Mouse (Mus musculus): ENCODE data around the gene Pdzd2. TPM values are rescaled to one million over a fixed set of nuclear protein-coding genes. Genes with fewer than 3 reads are reported as not detected.

Pdzd2 gene
- total RNA-seq, 2 experiments from 2014 or later: 178 to 205 TPM

- no peak for DNase-seq
These were observed 71.8 kb downstream of the Pdzd2 start for GRCm38 (mm10) chr15:12667760-12668520.

DNA sequence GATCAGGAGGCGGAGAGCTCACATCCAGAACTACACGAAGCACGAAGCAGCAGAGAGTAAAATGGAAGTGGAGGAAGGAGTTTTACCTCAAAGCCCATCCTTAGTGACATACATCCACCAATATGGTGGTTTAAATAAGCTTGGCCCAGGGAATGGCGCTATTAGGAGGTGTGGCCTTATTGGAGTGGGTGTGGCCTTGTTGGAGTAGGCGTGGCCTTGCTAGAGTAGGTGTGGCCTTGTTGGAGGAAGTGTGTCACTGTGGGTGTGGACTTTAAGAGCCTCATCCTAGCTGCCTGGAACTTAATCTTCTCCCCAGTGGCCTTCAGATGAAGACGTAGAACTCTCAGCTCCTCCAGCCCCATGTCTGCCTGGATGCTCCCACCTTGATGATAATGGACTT lies 73.8 kb downstream of the Pdzd2 start:
- no peak for DNase-seq

GRCm38 (mm10) chr15:12663351-12663750 lies 76.4 kb downstream of the Pdzd2 start:
- no peak for DNase-seq

- no peak for DNase-seq
These were observed 79.4 kb downstream of the Pdzd2 start for GRCm38 (mm10) chr15:12660320-12660719.

DNA sequence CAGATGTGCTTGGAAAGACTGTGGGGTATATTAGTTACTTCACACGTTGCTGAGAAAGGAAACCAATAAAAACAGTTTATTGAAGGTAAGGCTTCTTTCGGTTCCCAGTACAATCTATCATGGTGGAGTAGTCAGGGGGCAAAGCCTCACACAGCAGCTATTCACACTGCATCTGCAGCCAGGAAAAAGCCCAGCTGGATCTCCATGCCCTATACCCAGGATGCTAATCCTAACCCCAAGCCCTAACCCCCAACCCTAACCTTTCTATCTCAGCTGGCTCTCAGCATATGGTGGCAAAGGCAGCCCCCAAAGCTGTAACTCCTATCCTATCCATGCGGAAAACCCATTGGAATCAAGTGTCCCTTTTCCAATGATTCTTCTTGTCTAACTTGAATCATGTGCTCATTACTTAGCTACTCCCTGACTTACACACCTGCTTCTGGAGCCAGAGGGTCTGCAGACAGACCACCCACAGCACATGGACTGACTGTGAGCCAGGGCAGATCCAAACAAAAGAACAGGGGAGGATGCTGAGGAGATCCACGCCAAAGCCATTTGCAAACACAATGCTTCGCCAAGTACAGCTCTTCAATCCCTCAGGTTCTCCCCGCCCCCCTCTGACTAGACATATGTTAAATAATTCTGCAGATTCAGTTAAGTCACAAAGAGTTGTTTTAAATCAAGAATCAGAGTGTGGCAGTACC lies 83.6 kb downstream of the Pdzd2 start:
- DNase-seq: no peak

DNA sequence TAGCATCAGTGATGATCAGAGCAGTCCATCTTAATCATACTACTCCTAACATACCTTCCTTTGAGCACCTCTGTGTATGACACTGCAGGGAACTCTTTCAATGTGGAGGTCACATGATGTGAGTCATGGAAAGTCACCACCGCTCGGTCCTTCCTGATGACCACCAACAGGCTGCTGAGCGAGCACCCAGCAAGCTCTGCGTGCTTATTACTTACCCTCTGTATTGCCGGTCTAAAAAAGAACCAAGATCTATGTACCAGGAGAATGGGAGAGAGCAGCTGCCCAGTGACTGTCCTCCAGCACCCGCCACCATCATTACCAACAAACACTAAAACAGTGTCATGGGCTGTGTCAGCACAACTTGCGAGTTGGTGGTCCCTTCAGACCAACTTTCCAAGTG lies 84.4 kb downstream of the Pdzd2 start:
- DNase-seq: no peak

GRCm38 (mm10) chr15:12652336-12653031 lies 87.2 kb downstream of the Pdzd2 start:
- no peak for DNase-seq

GRCm38 (mm10) chr15:12650236-12650635 lies 89.5 kb downstream of the Pdzd2 start:
- peak; percentile 32 for DNase-seq

- DNase-seq: no peak
These were observed 90.0 kb downstream of the Pdzd2 start for GRCm38 (mm10) chr15:12649674-12650073.

DNA sequence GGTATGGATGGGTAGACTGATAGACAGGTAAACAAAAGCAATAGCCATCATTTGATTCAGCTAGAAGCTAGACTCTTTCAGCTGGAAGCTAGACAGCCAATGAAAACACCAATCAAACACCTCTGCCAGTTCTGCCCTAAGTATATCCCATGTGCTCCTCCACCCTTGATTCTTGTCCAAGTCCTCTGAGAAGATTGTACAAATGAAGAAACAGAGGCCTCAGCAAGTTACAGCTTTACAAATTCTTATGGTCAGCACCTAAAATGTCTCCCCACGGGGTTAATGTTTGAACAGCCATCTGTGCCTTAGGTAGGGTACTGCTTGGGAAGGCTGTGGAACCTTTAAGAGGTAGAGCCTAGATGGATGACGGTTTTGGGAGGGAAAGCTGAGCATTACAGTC lies 90.6 kb downstream of the Pdzd2 start:
- DNase-seq: no peak

DNA sequence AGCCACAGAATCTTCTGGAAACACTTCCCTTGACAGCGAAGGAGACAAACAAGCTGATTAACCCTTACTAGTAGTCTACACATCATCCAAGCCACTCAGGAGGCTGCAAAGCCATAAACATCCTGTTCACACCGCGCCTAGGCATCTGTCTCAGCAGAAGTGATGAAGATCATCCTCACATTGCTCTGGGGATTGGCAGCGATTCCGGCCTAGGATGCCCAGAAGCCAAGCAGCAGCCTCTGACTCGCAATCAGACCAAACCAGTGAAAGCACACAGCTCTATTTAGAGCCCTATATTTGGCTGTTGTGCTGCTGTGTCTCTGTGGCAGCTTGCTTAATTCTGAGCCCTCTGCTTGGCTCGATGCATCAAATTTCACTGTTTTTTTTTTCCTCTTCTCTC lies 99.0 kb downstream of the Pdzd2 start:
- DNase-seq: no peak

- DNase-seq: no peak
These were observed 99.9 kb downstream of the Pdzd2 start for GRCm38 (mm10) chr15:12639776-12640175.

GRCm38 (mm10) chr15:12639181-12639580 lies 100.5 kb downstream of the Pdzd2 start:
- DNase-seq: no peak

DNA sequence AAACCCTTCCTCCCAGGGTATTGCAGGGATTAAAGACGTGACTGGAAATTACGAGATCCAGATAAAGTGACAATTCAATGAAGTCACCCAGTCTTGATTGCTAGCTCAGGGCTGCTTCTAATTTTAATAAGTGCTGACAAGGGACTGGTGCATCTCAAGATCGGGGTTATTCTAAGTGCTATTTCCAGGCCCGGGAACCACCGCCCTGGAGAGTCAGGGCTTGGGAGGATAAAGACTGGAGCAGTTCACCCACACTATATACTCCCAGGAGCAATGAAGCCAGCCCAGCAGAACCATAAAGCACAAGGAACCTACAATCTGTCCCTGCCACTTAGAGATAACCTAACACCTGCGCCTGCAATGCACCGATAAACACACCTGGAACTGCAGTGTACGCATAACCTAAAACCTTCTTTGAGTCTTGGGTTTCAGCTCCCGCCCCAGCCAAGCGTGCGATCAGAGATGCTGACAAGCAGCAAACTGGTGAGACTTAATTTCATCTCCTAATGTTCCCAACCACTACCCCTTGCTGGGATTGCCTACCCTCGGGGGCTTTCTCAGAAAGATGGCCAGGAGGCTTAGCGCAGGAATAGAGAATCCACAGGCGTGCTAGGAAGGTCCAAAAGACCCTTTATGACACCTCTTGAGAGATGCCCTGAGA lies 101.2 kb downstream of the Pdzd2 start:
- no peak for DNase-seq

GRCm38 (mm10) chr15:12637511-12637910 lies 102.2 kb downstream of the Pdzd2 start:
- no peak for DNase-seq

DNA sequence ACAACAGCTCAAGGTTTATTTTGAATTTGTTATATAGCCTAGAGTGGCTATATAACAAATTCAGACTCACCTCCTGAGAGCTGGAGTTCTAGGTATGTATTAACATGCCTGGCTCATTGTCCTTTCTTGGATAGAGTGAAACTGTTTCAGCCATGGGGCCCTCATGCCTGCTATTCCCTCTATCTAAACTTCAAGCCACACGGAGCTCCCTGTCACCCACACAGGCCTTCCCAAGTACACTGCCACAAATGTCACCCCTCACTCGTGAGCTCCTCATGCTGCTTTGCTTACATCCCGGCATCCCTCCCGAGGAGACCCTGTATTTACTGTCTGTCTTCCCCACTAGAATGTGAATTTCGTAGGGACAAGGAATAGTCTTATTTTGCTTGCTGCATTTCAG lies 103.3 kb downstream of the Pdzd2 start:
- no peak for DNase-seq

DNA sequence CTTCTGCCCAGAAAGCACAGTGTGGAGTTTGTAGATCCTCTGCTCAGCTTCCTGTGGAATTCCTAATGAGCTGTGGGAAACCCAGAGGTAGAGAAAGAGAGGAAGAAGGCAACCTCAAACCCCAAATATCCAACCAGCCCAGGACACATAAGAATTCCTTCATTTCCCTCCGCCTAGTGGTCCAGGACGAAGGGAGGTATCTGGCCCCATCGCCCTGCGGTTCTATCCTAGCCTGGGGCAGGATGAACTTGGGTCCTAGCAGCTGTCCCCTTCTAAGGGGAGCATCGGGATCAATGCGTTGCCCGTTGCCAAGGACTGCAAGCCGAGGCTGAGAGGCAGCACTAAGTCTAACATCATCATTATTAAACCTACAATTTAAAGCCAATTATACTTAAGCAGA lies 104.8 kb downstream of the Pdzd2 start:
- no peak for DNase-seq

DNA sequence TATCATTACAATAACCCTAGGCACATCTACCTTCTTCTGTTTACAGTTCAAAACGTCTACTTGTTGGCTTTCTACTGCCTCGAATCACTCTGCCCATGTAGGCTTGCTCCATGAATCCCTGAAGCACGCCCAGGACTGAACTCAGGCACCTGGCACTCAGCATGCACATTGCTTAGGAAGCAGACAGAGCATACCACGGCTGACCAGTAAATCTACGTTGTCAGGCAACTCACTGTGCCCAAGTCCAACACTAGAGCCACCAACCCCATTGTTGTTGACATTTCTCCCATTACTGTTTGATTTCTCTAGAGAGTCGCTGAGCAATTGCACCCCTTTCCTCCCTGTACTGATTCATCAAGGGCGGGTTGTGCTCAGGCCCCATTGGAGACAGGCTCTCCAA lies 110.6 kb downstream of the Pdzd2 start:
- no peak for DNase-seq

GRCm38 (mm10) chr15:12628451-12628850 lies 111.3 kb downstream of the Pdzd2 start:
- DNase-seq: no peak

DNA sequence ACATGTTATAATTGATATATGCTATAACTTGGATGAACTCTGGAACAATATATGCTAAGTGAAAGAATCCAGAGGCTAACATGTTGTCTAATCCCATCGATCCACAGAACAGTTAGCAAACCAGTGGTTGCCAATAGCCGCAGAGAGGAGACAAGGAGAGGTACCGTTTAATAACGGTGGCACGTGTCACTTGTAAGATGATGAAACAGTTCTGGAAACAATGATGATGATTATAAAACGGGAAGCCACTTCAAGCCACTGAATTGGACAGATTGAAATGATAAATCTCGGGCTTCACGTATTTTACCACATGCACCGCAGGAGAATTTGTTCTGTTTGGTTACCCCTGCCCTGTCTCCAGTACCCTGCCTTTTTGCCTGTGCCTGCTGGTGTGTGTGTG lies 112.8 kb downstream of the Pdzd2 start:
- no peak for DNase-seq

DNA sequence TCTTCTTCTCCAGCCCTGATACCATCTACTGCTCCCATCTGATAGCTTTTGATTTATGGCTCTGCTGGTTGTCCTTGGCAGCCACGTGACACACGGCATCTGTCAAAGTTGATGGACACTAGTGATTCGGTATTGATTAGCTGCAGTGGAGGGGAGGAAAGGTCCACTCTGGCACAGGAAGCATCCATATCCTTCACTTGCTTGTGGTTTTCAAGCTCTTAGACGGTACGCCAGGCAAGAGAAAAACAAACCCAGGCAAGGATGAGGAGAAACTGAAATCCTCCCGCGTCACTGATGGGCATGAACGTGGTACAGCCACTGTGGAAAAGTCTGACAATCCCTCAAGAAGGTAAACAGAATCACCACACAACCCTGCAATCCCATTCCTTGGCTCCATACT lies 113.6 kb downstream of the Pdzd2 start:
- DNase-seq: no peak

DNA sequence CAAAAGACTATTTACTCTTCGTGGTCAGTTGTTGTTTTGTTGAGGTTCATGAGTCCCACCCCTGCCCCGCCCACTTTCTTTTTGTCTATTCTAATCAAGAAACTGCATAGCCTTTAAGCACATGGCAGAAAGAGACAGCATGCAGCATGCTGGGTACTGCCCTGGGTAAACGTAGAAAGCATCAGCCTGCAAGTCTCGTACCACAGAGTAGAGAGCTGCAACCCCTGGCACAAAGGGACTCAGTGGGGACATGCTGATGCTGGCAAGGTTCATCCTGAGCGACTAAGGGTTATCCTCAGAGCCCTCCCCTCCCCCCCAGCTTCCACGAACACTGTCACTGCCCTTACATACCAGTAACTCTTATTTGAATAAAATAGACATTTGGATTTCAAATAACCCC lies 114.2 kb downstream of the Pdzd2 start:
- no peak for DNase-seq

DNA sequence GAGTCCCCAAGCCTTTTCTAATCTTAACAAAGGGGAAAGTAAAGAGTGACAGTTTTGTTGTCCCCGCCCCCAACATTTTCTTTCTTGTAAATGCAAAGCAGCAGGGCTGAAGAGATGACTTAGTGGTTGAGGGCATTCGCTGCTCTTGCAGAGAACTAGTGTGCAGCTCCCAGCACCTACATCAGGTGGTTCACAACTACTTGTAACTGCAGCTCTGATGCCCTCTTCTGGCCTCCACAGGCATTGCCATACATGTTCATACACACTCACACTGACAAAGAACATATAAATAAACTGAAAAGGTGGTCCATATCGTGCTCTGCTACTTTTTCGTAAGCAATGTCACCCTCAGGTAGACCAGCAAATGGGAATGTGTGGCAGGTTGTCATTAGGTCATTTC lies 116.2 kb downstream of the Pdzd2 start:
- DNase-seq: no peak
